Mouse (Mus musculus): ENCODE data around the gene Coro2a.
"Not testable (repeated sequence)": the region's sequence is repeated elsewhere in the genome, so short reads cannot be mapped to it uniquely, and the experiment has no call there.

- TF ChIP-seq POLR2A (IDR thresholded peaks at IDR 0.05; ENCODE audit: borderline replicate concordance, control insufficient read depth, low read depth, low read length); CTCF (IDR thresholded peaks at IDR 0.05; ENCODE audit: control insufficient read depth, insufficient read depth, low read length): not testable (repeated sequence)
Observed at GRCm38 (mm10) chr4:46584536-46584935, 17.5 kb downstream of the Coro2a start.

Data from bone marrow, adult 2 months (tissue).